Mouse (Mus musculus) C2C12 (cell line): ENCODE results near the gene Atp1a3. TPM values are rescaled to one million over a fixed set of nuclear protein-coding genes. Genes with fewer than 3 reads are reported as not detected.

Source experiments
- H3K27me3 ChIP-seq: one replicate; pipeline ENCODE4 v1.6.1; 2011; ENCODE audit not compliant: control insufficient read depth, insufficient read depth, insufficient read length
- H3K36me3 ChIP-seq: one replicate; pipeline ENCODE4 v1.6.1; 2011; ENCODE audit not compliant: control insufficient read depth, insufficient read depth
- H3K4me3 ChIP-seq: one replicate; pipeline ENCODE4 v1.5.1; 2011; ENCODE audit warnings: mild to moderate bottlenecking, control low read depth; ENCODE audit not compliant: poor library complexity, insufficient read depth, severe bottlenecking
- H3K79me2 ChIP-seq: one replicate; pipeline ENCODE4 v1.6.1; 2011; ENCODE audit not compliant: control insufficient read depth, insufficient read depth
- H3K79me3 ChIP-seq: one replicate; pipeline ENCODE4 v1.6.1; 2011; ENCODE audit warnings: low read depth, control low read depth
- H3ac ChIP-seq: one replicate; pipeline ENCODE3; 2011; ENCODE audit warnings: low read depth; ENCODE audit not compliant: control insufficient read depth, insufficient read length
- CEBPB ChIP-seq: IDR thresholded peaks from one replicate; pipeline ENCODE4 v1.6.1; 2011; ENCODE audit warnings: low read depth, mild to moderate bottlenecking, control low read depth, moderate library complexity
- CTCF ChIP-seq: IDR thresholded peaks from one replicate; pipeline ENCODE4 v1.5.1; 2011; ENCODE audit not compliant: control insufficient read depth, insufficient read depth, insufficient read length
- FOSL1 ChIP-seq: IDR thresholded peaks from one replicate; pipeline ENCODE4 v1.8.0; 2011; ENCODE audit warnings: mild to moderate bottlenecking, low read length; ENCODE audit not compliant: poor library complexity, insufficient read depth, severe bottlenecking
- MAX ChIP-seq: IDR thresholded peaks from one replicate; pipeline ENCODE4 v1.6.1; 2011; ENCODE audit warnings: mild to moderate bottlenecking, control low read depth
- MYOD1 ChIP-seq: IDR thresholded peaks from one replicate; pipeline ENCODE4 v1.6.1; 2011; ENCODE audit warnings: low read depth; ENCODE audit not compliant: control insufficient read depth, insufficient read length
- MYOG ChIP-seq: IDR thresholded peaks from one replicate; pipeline ENCODE4 v1.6.1; 2011; ENCODE audit not compliant: control insufficient read depth, insufficient read length; ENCODE audit errors: extremely low read depth
- USF1 ChIP-seq: IDR thresholded peaks from one replicate; pipeline ENCODE4 v1.6.1; 2011; ENCODE audit warnings: low read depth, mild to moderate bottlenecking, control low read depth, moderate library complexity
- polyA plus RNA-seq: library from polyadenylated mRNA; unstranded; fragments of >200 nt; fragmentation: generic; extraction: Trizol; gene quantifications from one replicate; pipeline ENCODE4 v1.2.1, GENCODE M21; 2012; ENCODE audit warnings: missing spikeins

Gene Atp1a3
- polyA plus RNA-seq, 1 experiment, result 0.22 TPM

- TF ChIP-seq MYOG (no peak), CEBPB (peak; percentile 64)
- Histone ChIP-seq H3K36me3 (no peaks in the 10 kb centered on the region), H3K4me3 (no peak overlapping the region), H3K79me3 (no peaks in the 10 kb centered on the region), H3K27me3 (peaks cover 43% of the 10 kb centered on the region), H3K79me2 (no peaks in the 10 kb centered on the region), H3ac (no peak overlapping the region)
Measured at GRCm38 (mm10) chr7:25006586-25007364, 1.0 kb upstream of the Atp1a3 start.

- Histone ChIP-seq H3K79me3 (no peaks in the 10 kb centered on the region), H3K27me3 (peaks cover 43% of the 10 kb centered on the region), H3K4me3 (no peak overlapping the region), H3K36me3 (no peaks in the 10 kb centered on the region), H3K79me2 (no peaks in the 10 kb centered on the region), H3ac (no peak overlapping the region)
- TF ChIP-seq FOSL1, result no peak
- no peak for TF ChIP-seq MAX
- no peak for TF ChIP-seq CEBPB
- no peak for TF ChIP-seq MYOG
- no peak for TF ChIP-seq CTCF
- no peak for TF ChIP-seq MYOD1
- TF ChIP-seq USF1, result no peak
Measured at GRCm38 (mm10) chr7:25006171-25006570, 413 bp upstream of the Atp1a3 start.

- no peaks in the 10 kb centered on the region for H3K36me3 ChIP-seq
- H3ac ChIP-seq, result no peak overlapping the region
- H3K27me3 ChIP-seq, result peaks cover 43% of the 10 kb centered on the region
- no peak overlapping the region for H3K4me3 ChIP-seq
- TF ChIP-seq FOSL1 (no peak), USF1 (no peak)
- no peaks in the 10 kb centered on the region for H3K79me2 ChIP-seq
- H3K79me3 ChIP-seq, result no peaks in the 10 kb centered on the region
Measured at GRCm38 (mm10) chr7:25004806-25005205, 952 bp downstream of the Atp1a3 start.

GRCm38 (mm10) chr7:25003820-25004388 is 1.9 kb downstream of the Atp1a3 start:
- no peaks in the 10 kb centered on the region for H3K79me2 ChIP-seq

GRCm38 (mm10) chr7:25003291-25003690 is 2.5 kb downstream of the Atp1a3 start:
- no peak overlapping the region for H3ac ChIP-seq
- H3K4me3 ChIP-seq, result no peak overlapping the region
- peaks cover 43% of the 10 kb centered on the region for H3K27me3 ChIP-seq
- H3K79me3 ChIP-seq, result no peaks in the 10 kb centered on the region
- no peaks in the 10 kb centered on the region for H3K36me3 ChIP-seq
- no peaks in the 10 kb centered on the region for H3K79me2 ChIP-seq
- no peak for TF ChIP-seq MAX
- no peak for TF ChIP-seq CTCF
- TF ChIP-seq MYOG, result no peak
- no peak for TF ChIP-seq USF1
- no peak for TF ChIP-seq CEBPB
- no peak for TF ChIP-seq FOSL1
- no peak for TF ChIP-seq MYOD1

More at GRCm38 (mm10) chr7:25003820-25004388, 1.9 kb downstream of the Atp1a3 start:
- Histone ChIP-seq H3K4me3 (no peak overlapping the region), H3K79me3 (no peaks in the 10 kb centered on the region), H3K27me3 (peaks cover 43% of the 10 kb centered on the region), H3K36me3 (no peaks in the 10 kb centered on the region), H3ac (no peak overlapping the region)
- no peak for TF ChIP-seq CEBPB
- TF ChIP-seq MYOD1, result no peak
- TF ChIP-seq USF1, result no peak
- TF ChIP-seq CTCF, result no peak
- TF ChIP-seq MAX, result no peak
- no peak for TF ChIP-seq FOSL1
- TF ChIP-seq MYOG, result no peak

GRCm38 (mm10) chr7:25000711-25001110 is 5.0 kb downstream of the Atp1a3 start:
- H3K79me3 ChIP-seq, result no peaks in the 10 kb centered on the region
- H3K36me3 ChIP-seq, result no peaks in the 10 kb centered on the region
- H3K79me2 ChIP-seq, result no peaks in the 10 kb centered on the region
- TF ChIP-seq CTCF (no peak), USF1 (no peak)
- H3K27me3 ChIP-seq, result peaks cover 23% of the 10 kb centered on the region
- no peak overlapping the region for H3ac ChIP-seq
- no peak overlapping the region for H3K4me3 ChIP-seq
